Mouse (Mus musculus) olfactory bulb, adult 2 months (tissue): ENCODE results near the gene Mfsd4b5.

Experiments
- CTCF ChIP-seq: fragments of 200-500 bp; IDR thresholded peaks from 2 replicates; pipeline ENCODE4 v1.5.1; 2012; ENCODE audit warnings: low read depth, mild to moderate bottlenecking, low read length, moderate library complexity; ENCODE audit not compliant: insufficient read depth
- POLR2A ChIP-seq: fragments of 200-500 bp; IDR thresholded peaks from 2 replicates; pipeline ENCODE4 v1.6.1; 2012; ENCODE audit warnings: mild to moderate bottlenecking, low read depth, low read length, moderate library complexity; ENCODE audit not compliant: insufficient read depth

DNA sequence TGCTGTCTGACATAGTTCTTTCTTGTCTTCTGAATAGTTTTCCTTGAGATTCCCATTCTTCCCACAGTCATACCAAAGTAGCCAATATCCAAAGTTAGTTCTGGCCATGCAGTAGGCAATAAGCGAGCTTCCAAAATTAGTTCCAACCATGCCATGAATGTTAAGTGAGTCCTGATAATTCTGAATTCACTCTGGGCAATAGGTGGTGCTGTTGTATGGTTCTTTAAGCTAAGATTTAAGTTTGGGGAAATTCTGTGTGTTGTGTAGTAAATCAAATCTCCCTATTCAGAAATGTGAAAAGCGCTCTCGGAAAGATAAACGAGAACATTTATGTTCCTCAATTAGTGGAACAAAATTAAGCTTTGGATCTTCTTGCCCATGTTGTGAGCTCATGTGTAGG, 28.2 kb downstream of the Mfsd4b5 start:
- TF ChIP-seq POLR2A (no peak), CTCF (no peak)
